Mouse (Mus musculus) small intestine, adult 2 months (tissue): ENCODE measurements around the gene Cd180.

Source experiments
- CTCF ChIP-seq: fragments of 200-500 bp; IDR thresholded peaks from 2 replicates; pipeline ENCODE4 v1.5.1; 2012; ENCODE audit warnings: low read depth, mild to moderate bottlenecking, control low read depth, inconsistent platforms, low read length, moderate library complexity, mixed read lengths; ENCODE audit not compliant: insufficient replicate concordance, insufficient read length; ENCODE audit errors: extremely low read depth
- POLR2A ChIP-seq: fragments of 200-500 bp; IDR thresholded peaks from 2 replicates; pipeline ENCODE4 v1.6.1; 2012; ENCODE audit warnings: low read depth, mild to moderate bottlenecking, control low read depth, inconsistent platforms, low read length, moderate library complexity

GRCm38 (mm10) chr13:102693341-102693801 lies at the start of gene Cd180:
- TF ChIP-seq CTCF (no peak), POLR2A (no peak)
